Mouse (Mus musculus) G1E (cell line): ENCODE data around the gene Ehmt2. TPM values are rescaled to one million over a fixed set of nuclear protein-coding genes. Genes with fewer than 3 reads are reported as not detected.
"Not testable (repeated sequence)": the region's sequence is repeated elsewhere in the genome, so short reads cannot be mapped to it uniquely, and the experiment has no call there.

Experiments used
- ATAC-seq: 2 replicates; pipeline ENCODE4 v1.8.0; 2016; ENCODE audit warnings: mild to moderate bottlenecking; ENCODE audit not compliant: insufficient number of reproducible peaks, poor library complexity, low FRiP score, severe bottlenecking; ENCODE audit errors: extremely low read depth
- DNase-seq: peaks from one replicate; pipeline ENCODE4 v3.0.0; 2012; ENCODE audit warnings: low spot score
- H3K27me3 ChIP-seq: 2 replicates; pipeline ENCODE4 v1.6.1; 2012; ENCODE audit warnings: mild to moderate bottlenecking, low read length, inconsistent platforms; ENCODE audit not compliant: insufficient read depth
- H3K36me3 ChIP-seq: replicated peaks from 2 replicates; pipeline ENCODE3; 2012; ENCODE audit warnings: mild to moderate bottlenecking, inconsistent platforms
- H3K4me1 ChIP-seq: 2 replicates; pipeline ENCODE4 v1.6.1; 2012; ENCODE audit warnings: low read depth, low read length, inconsistent platforms, mixed read lengths; ENCODE audit not compliant: insufficient read depth
- H3K4me3 ChIP-seq: 2 replicates; pipeline ENCODE4 v1.5.1; 2012; ENCODE audit warnings: low read depth, mild to moderate bottlenecking, inconsistent platforms, low read length, moderate library complexity, mixed read lengths
- H3K9me3 ChIP-seq: replicated peaks from 2 replicates; pipeline ENCODE4 v1.6.1; 2012; ENCODE audit warnings: inconsistent platforms
- CTCF ChIP-seq: IDR thresholded peaks from 2 replicates; pipeline ENCODE4 v1.5.1; 2012; ENCODE audit warnings: low read depth, low read length, inconsistent platforms, mixed read lengths
- GATA1 ChIP-seq: IDR thresholded peaks from 2 replicates; pipeline ENCODE4 v1.6.1; 2012; ENCODE audit warnings: borderline replicate concordance, low read length, inconsistent platforms, mixed read lengths
- GATA2 ChIP-seq: IDR thresholded peaks from 2 replicates; pipeline ENCODE4 v1.6.1; 2012; ENCODE audit warnings: low read depth, low read length, inconsistent platforms, borderline replicate concordance
- POLR2AphosphoS5 ChIP-seq: IDR thresholded peaks from 2 replicates; pipeline ENCODE4 v1.6.1; 2012; ENCODE audit warnings: low read depth, low read length, inconsistent platforms; ENCODE audit not compliant: insufficient replicate concordance
- TAL1 ChIP-seq: conservative IDR thresholded peaks from 2 replicates; pipeline ENCODE4 v1.6.1; 2012; ENCODE audit warnings: low read depth, low read length, inconsistent platforms, mixed read lengths
- polyA plus RNA-seq: library from polyadenylated mRNA; stranded (reverse); fragments of >175 nt; gene quantifications from 2 replicates; pipeline ENCODE4 v1.2.3, GENCODE M21; 2012
- total RNA-seq, 2 experiments: library from RNA; stranded (forward) in 1 of 2; stranded (reverse) in 1 of 2; fragments of 200-1000 nt in 1 of 2; fragments of >200 nt in 1 of 2; fragmentation: Nextera tagmentation in 1 of 2; gene quantifications; 2 replicates each; pipeline ENCODE4 v1.2.3; 2014 to 2017

The Ehmt2 gene
- total and polyA plus RNA-seq, 3 experiments: 94.4 to 346 (median 123) TPM

DNA sequence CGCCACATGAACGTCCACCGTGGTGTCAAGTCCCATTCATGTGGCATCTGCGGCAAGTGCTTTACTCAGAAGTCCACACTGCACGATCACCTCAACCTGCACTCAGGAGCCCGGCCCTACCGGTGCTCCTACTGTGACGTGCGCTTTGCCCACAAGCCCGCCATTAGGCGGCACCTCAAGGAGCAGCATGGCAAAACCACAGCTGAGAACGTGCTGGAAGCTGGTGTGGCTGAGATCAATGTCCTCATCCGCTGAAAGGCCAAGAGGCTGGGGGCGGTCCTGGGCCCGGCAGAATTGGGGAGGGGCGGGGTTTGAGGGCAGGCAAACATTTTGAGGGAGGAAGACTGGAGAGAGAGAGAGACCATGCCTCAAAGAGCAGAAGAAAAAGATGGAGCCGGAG lies 1.9 kb upstream of the Ehmt2 start:
- Histone ChIP-seq H3K36me3 (peaks cover 24% of the 10 kb centered on the region), H3K4me1 (peaks cover 55% of the 10 kb centered on the region), H3K4me3 (peak overlapping the region; percentile 43; the same call in 1 of the 2 replicates), H3K27me3 (no peaks in the 10 kb centered on the region), H3K9me3 (no peaks in the 10 kb centered on the region; the same call in 1 of the 2 replicates)
- TF ChIP-seq POLR2AphosphoS5 (no peak), TAL1 (no peak), GATA1 (no peak)
- no peak for ATAC-seq
- no peak for DNase-seq

DNA sequence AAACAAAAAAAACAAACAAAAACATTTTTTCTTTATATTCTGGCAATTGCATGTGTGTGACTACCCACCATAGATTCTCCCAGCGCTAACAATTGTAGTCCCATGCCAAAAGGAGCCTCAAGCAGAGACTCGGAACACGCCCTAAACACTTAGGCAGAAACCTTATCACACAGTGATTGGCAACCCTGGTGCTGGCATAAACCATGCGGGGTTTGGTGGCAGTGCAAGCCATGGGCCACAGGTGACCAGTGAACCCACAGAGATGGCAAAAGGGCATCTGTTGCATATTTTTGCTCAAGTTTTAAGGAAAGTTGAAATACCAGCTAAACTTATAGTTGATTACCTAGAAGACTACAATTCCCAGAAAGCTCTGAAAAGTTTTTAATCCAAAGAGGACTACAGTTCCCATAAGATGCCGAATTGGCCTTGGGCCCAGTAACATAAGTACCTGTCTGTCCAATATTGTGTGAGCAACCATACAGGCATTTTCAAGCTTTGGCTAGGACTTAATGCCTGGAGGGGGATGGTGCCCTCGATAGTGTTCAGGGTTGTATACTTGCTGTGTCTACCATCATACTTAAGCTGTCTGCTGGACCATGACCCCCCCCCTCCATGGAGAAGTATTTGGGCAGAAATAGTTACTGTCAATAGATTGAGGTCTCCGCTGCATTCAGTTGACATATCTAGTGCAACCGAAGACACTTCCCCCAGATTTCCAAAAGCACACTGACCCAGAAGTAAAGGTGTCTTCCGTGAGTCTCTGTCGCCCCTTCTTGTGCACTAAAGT lies 703 bp upstream of the Ehmt2 start:
- no peaks in the 10 kb centered on the region for H3K27me3 ChIP-seq
- H3K9me3 ChIP-seq: no peaks in the 10 kb centered on the region; the same call in 1 of the 2 replicates
- no peak for ATAC-seq
- peak overlapping the region; percentile 91 for H3K4me3 ChIP-seq
- DNase-seq: no peak
- peaks cover 55% of the 10 kb centered on the region for H3K4me1 ChIP-seq
- peaks cover 34% of the 10 kb centered on the region for H3K36me3 ChIP-seq
- no peak for TF ChIP-seq CTCF
- TF ChIP-seq GATA1: no peak
- no peak for TF ChIP-seq TAL1
- 0 out of 2 replicates have a peak, but pooled peaks have one; percentile 2 for TF ChIP-seq POLR2AphosphoS5
- TF ChIP-seq GATA2: no peak

DNA sequence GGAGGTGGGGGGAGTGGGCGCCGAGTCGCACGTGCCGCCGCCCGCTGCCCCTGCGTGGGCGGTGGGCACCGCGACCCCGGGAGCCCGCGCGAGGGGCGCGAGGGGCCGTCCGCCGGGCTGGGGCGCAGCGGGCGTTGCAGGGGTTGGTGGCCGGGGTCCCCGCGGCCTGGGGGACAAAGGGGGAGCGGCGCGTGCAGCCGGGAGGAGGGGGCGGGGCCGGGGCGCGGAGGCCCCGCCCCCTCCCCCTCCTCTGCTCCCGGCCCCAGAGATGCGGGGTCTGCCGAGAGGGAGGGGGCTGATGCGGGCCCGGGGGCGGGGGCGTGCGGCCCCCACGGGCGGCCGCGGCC lies 410 bp downstream of the Ehmt2 start:
- peak; percentile 67 for DNase-seq
- H3K27me3 ChIP-seq: no peaks in the 10 kb centered on the region
- H3K9me3 ChIP-seq: no peaks in the 10 kb centered on the region; the same call in 1 of the 2 replicates
- peaks cover 45% of the 10 kb centered on the region for H3K36me3 ChIP-seq
- ATAC-seq: no peak
- peaks cover 60% of the 10 kb centered on the region for H3K4me1 ChIP-seq
- TF ChIP-seq GATA2: no peak
- TF ChIP-seq CTCF: no peak
- no peak for TF ChIP-seq POLR2AphosphoS5
- no peak for TF ChIP-seq GATA1
- no peak for TF ChIP-seq TAL1
- peak overlapping the region; percentile 91 for H3K4me3 ChIP-seq

DNA sequence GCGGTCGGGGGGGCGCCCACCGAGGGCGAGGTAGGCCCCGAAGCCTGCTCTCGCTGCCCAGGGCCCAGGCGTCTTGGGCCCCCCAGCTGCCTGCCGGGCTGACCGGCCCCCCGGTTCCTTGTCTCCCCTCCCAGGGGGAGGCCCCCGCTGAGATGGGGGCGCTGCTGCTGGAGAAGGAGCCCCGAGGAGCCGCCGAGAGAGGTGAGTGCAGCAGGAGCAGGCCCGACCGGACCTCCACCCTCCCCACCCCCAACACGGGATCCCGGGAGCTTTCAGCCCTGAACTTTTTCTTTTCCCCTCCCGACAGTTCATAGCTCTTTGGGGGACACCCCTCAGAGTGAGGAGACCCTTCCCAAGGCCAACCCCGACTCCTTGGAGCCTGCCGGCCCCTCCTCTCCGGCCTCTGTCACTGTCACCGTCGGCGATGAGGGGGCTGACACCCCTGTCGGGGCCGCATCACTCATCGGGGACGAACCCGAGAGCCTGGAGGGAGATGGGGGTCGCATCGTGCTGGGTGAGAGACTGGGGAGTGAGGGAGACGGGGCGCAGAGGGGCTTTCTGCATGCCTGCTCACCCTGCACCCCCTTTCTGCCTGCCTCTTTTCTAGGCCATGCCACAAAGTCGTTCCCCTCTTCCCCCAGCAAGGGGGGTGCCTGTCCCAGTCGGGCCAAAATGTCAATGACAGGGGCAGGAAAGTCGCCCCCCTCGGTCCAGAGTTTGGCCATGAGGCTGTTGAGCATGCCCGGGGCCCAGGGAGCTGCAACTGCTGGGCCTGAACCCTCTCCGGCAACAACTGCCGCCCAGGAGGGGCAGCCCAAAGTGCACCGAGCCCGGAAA lies 1.0 kb downstream of the Ehmt2 start:
- Histone ChIP-seq H3K4me3 (peak overlapping the region; percentile 91), H3K4me1 (peaks cover 57% of the 10 kb centered on the region), H3K9me3 (no peaks in the 10 kb centered on the region; the same call in 1 of the 2 replicates), H3K36me3 (peaks cover 49% of the 10 kb centered on the region), H3K27me3 (no peaks in the 10 kb centered on the region)
- no peak for ATAC-seq
- DNase-seq: peak; percentile 56
- no peak for TF ChIP-seq GATA1
- no peak for TF ChIP-seq POLR2AphosphoS5
- no peak for TF ChIP-seq GATA2
- no peak for TF ChIP-seq TAL1

DNA sequence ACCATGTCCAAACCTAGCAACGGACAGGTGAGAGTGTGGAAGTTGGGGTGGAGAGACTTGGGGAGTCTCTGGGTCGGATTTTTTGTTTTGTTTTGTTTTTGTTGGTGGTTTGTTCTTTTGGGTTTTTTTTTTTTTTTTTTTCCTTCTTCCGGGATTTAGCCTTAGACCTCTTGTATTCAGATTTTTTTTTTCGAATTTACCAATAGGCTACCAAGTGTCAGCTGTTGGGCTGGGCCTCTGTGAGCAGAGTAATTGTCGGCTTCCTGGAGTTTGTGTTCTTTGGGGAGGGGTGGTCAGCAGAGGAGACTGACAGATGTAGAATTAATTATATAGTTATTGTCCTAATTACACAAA lies 1.6 kb downstream of the Ehmt2 start:
- ATAC-seq (no peak), DNase-seq (peak; percentile 51)
- Histone ChIP-seq H3K36me3 (peaks cover 55% of the 10 kb centered on the region), H3K4me3 (peak overlapping the region; percentile 91), H3K27me3 (no peaks in the 10 kb centered on the region), H3K9me3 (no peaks in the 10 kb centered on the region; the same call in 1 of the 2 replicates), H3K4me1 (peaks cover 54% of the 10 kb centered on the region)
- no peak for TF ChIP-seq GATA2
- no peak for TF ChIP-seq GATA1

DNA sequence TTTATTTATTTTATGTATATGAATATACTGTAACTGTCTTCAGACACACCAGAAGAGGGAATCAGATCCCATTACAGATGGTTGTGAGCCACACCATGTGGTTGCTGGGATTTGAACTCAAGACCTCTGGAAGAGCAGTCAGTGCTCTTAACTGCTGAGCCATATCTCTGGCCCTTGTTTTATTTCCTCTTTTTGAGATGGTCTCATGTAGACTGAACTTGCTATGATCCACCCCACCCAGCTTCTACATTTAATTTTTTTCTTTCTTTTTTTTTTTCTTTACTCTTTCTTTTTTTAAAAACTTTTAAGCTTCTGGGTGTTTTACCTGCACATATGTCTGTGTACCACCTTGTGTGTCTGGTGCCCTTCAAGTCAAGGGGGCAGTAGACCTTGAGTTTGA lies 2.6 kb downstream of the Ehmt2 start:
- Histone ChIP-seq H3K4me1 (peaks cover 44% of the 10 kb centered on the region), H3K36me3 (peaks cover 56% of the 10 kb centered on the region)
- H3K9me3 ChIP-seq, DNase-seq, H3K27me3 ChIP-seq, ATAC-seq, H3K4me3 ChIP-seq: not testable (repeated sequence)

DNA sequence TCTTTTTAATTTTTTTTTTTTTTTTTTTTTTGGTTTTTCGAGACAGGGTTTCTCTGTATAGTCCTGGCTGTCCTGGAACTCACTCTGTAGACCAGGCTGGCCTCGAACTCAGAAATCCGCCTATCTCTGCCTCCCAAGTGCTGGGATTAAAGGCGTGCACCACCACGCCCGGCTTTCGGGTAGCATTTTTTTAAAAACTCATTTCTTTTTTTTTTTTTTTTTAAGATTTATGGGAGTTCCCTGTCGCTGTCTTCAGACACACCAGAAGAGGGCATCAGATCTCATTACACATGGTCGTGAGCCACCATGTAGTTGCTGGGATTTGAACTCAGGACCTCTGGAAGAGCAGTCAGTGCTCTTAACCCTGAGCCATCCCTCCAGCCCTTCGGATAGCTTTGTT lies 3.7 kb downstream of the Ehmt2 start:
- not testable (repeated sequence) for DNase-seq, H3K9me3 ChIP-seq, H3K4me3 ChIP-seq, ATAC-seq, H3K27me3 ChIP-seq
- Histone ChIP-seq H3K36me3 (peaks cover 59% of the 10 kb centered on the region), H3K4me1 (peaks cover 34% of the 10 kb centered on the region)
